Mouse (Mus musculus) stomach, embryonic 14.5 days (tissue): Measurements from ENCODE around the gene Crtam. TPM values are rescaled to one million over a fixed set of nuclear protein-coding genes. Genes with fewer than 3 reads are reported as not detected.
A peak's percentile ranks its signal among the peaks of the same experiment; 100 is the strongest.

ENCODE experiments used
- ATAC-seq: fragments of 200-750 bp; cut with Nextera tagmentation; 2 replicates; pipeline ENCODE4 v1.8.0; 2017; ENCODE audit warnings: low read depth, moderate TSS enrichment; ENCODE audit not compliant: insufficient number of reproducible peaks, insufficient read depth, low FRiP score
- H3K27ac ChIP-seq: fragments of 300-500 bp; sonication (generic); 2 replicates; pipeline ENCODE4 v1.5.1; 2014; ENCODE audit warnings: mild to moderate bottlenecking, low read length, moderate library complexity, mixed read lengths
- H3K27me3 ChIP-seq: fragments of 300-500 bp; sonication (generic); 2 replicates; pipeline ENCODE4 v1.6.1; 2014; ENCODE audit warnings: low read length, control low read depth, mixed read lengths; ENCODE audit not compliant: control insufficient read depth, insufficient read depth
- H3K36me3 ChIP-seq: fragments of 300-500 bp; sonication (generic); 2 replicates; pipeline ENCODE4 v1.6.1; 2014; ENCODE audit warnings: mild to moderate bottlenecking, control low read depth, low read length, moderate library complexity, mixed read lengths; ENCODE audit not compliant: control insufficient read depth, insufficient read depth
- H3K4me1 ChIP-seq: fragments of 300-500 bp; sonication (generic); 2 replicates; pipeline ENCODE4 v1.6.1; 2014; ENCODE audit warnings: low read length, control low read depth, mixed read lengths; ENCODE audit not compliant: control insufficient read depth, insufficient read depth
- H3K4me2 ChIP-seq: fragments of 300-500 bp; sonication (generic); replicated peaks from 2 replicates; pipeline ENCODE4 v1.6.1; 2014; ENCODE audit warnings: low read depth, low read length, control low read depth
- H3K4me3 ChIP-seq: fragments of 300-500 bp; sonication (generic); 2 replicates; pipeline ENCODE4 v1.5.1; 2014; ENCODE audit warnings: low read depth, low read length, control low read depth
- H3K9ac ChIP-seq: fragments of 300-500 bp; sonication (generic); replicated peaks from 2 replicates; pipeline ENCODE4 v1.6.1; 2014; ENCODE audit warnings: low read depth, mild to moderate bottlenecking, control low read depth, low read length, moderate library complexity, mixed read lengths
- H3K9me3 ChIP-seq: fragments of 300-500 bp; sonication (generic); 2 replicates; pipeline ENCODE4 v1.6.1; 2016; ENCODE audit warnings: low read depth, low read length, control low read depth; ENCODE audit not compliant: control insufficient read depth
- WGBS: fragments of 180-500 bp; shearing (Covaris S2); extraction: QIAGEN DNeasy Blood & Tissue Kit; methylation state at CpG from one replicate; pipeline ENCODE4 v1.1.7; 2014; 5-methylcytosine and 5-hydroxymethylcytosine counted together
- polyA plus RNA-seq: library from polyadenylated mRNA; unstranded; fragments of >200 nt; fragmentation: Nextera tagmentation; extraction: Ambion mirVana; gene quantifications from 2 replicates; pipeline ENCODE4 v1.2.1, GENCODE M21; 2014

Gene Crtam
- polyA plus RNA-seq, 1 experiment from 2014 or later, result not detected

DNA sequence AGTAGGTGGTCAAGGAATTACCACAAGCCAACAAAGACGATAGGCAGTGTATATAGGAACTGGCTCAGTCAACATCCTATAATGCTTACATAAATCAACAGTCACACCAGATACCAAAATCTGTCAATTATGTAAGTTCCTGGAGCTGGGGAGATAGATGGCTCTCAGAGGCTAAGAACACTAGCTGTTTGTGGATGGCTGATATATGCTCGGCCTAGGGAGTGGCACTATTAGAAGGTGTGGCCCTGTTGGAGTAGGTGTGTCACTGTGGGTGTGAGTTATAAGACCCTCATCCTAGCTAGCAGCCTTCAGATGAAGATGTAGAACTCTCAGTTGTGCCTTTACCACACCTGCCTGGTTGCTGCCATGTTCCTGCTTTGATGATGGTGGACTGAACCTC, 43.2 kb upstream of the Crtam start:
- no peaks in the 10 kb centered on the region for H3K9me3 ChIP-seq
- H3K36me3 ChIP-seq, result no peaks in the 10 kb centered on the region
- WGBS, result 87% methylated on average over 2 of the region's 2 CpGs
- no peaks in the 10 kb centered on the region for H3K4me1 ChIP-seq
- no peak overlapping the region for H3K4me3 ChIP-seq
- H3K27ac ChIP-seq, result no peak overlapping the region
- H3K4me2 ChIP-seq, result no peak overlapping the region
- no peaks in the 10 kb centered on the region for H3K27me3 ChIP-seq
- no peak for ATAC-seq
- no peak overlapping the region for H3K9ac ChIP-seq

DNA sequence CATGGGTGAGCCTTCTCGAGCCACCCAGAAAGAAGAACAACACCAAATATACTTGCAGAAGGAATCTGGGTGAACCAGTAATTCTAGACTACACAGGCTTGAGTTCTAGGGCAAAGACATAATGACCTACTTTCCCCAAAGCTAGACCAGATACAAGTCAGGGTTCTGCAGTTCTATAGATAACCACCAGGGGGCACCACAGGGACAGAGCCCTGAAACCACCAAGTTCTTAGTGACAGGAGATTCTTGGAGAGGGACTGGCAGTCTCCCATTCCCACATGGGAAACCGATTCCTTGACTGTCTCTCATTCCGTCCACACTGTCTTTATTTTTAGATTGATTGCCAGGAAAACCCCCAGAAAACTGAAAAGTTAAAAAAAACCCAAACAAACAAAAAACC, 40.2 kb upstream of the Crtam start:
- H3K4me3 ChIP-seq, result no peak overlapping the region
- H3K4me1 ChIP-seq, result no peaks in the 10 kb centered on the region
- no peaks in the 10 kb centered on the region for H3K9me3 ChIP-seq
- H3K27me3 ChIP-seq, result no peaks in the 10 kb centered on the region
- no peaks in the 10 kb centered on the region for H3K36me3 ChIP-seq
- H3K27ac ChIP-seq, result no peak overlapping the region
- no peak for ATAC-seq
- 10% methylated on average over 3 of the region's 3 CpGs for WGBS
- no peak overlapping the region for H3K4me2 ChIP-seq
- no peak overlapping the region for H3K9ac ChIP-seq

DNA sequence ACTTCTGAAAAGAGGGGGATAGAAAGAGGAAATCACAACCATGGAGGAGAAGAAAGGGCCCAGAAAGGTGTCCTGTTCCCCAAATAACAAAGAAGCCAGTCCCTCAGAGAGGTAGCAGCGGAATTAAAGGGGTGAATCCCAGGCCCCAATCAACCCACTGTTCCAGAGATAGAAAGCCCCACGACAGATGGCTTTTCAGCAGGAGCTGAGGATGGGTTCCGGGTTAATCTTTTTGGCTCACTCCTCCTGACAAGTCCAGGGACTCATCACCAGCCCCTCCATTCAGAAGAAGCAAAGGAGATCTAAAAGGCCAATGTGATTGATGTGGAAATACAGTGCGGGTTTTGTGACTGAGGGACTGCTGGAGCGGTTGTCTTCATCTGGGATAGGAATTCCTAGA, 39.2 kb upstream of the Crtam start:
- Histone ChIP-seq H3K9me3 (no peaks in the 10 kb centered on the region), H3K27ac (no peak overlapping the region), H3K36me3 (no peaks in the 10 kb centered on the region), H3K27me3 (no peaks in the 10 kb centered on the region), H3K4me2 (no peak overlapping the region), H3K9ac (no peak overlapping the region), H3K4me3 (no peak overlapping the region), H3K4me1 (no peaks in the 10 kb centered on the region)
- WGBS, result 78% methylated on average over 5 of the region's 5 CpGs
- no peak for ATAC-seq

DNA sequence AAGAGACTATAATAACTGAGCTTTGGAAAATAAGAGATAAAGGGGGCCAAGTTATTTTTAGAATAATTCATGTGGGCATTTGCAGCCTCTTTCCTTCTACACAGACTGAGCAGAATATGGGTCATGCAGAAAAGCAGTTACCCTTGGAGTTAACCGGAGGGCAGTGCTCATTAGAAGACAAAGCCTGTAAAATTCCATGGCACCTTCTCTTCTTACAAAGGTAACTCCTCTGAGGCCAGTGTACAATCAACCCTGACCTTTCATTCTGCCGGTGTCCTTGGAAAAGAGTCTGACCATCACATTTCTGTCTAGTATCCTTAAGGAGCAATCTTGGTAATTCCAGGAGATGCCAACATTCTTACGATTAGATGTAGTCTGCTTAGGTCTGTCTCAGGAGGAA, 37.0 kb upstream of the Crtam start:
- H3K9me3 ChIP-seq, result no peaks in the 10 kb centered on the region
- H3K4me3 ChIP-seq, result no peak overlapping the region
- no peak overlapping the region for H3K27ac ChIP-seq
- no peak overlapping the region for H3K4me2 ChIP-seq
- no peaks in the 10 kb centered on the region for H3K36me3 ChIP-seq
- ATAC-seq, result no peak
- H3K27me3 ChIP-seq, result no peaks in the 10 kb centered on the region
- no peak overlapping the region for H3K9ac ChIP-seq
- 81% methylated on average over 3 of the region's 3 CpGs for whole genome bisulfite sequencing
- H3K4me1 ChIP-seq, result no peaks in the 10 kb centered on the region

- H3K4me3 ChIP-seq, result no peak overlapping the region
- H3K36me3 ChIP-seq, result no peaks in the 10 kb centered on the region
- H3K9me3 ChIP-seq, result no peaks in the 10 kb centered on the region
- H3K4me1 ChIP-seq, result no peaks in the 10 kb centered on the region
- H3K9ac ChIP-seq, result no peak overlapping the region
- H3K4me2 ChIP-seq, result no peak overlapping the region
- WGBS, result 58% methylated on average over 9 of the region's 9 CpGs
- no peak overlapping the region for H3K27ac ChIP-seq
- no peaks in the 10 kb centered on the region for H3K27me3 ChIP-seq
- no peak for ATAC-seq
Observed at GRCm38 (mm10) chr9:41038150-41038664, 33.8 kb upstream of the Crtam start.

DNA sequence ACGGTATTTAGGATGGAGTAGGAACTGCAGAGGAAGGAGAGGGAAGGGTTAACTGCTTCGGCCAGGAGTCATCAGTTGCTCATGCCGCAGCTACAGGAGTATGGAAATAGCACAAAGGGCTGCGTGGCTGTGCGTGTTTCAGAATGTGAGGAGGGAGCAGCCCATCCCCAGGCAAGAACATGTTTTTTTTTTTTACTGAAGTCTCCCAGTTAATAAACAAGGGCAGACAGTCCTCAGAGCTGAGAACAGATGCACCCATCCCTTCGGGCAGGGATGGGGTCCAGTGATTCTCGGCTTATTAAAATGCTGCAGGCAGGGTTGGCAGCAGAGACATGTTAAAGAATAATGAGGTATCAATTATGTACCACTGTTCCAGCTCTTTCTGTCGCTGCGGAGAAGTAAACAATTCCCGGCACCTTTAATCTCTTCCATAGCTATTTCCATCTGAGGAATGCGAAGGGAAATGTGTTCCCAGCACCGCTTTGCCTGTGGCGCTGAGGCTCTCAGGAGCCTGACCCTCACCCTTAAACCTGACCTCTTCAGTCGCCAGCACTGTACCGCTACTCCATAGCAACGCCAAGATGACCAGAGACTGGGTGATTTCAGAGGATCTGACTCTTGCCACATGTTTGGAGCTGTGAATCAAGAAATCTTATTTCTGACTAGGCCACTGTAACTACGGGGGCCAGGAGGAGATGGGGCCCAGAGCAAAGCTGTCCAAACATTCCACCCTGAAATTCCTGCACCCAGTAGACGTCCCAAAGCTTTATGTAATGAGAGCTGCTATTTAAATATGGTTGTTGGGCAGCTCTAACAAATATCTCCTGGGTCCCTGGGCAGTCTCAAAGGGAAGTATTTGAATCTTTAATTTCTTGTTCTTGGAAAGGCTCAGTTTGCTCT, 27.4 kb upstream of the Crtam start:
- no peak for ATAC-seq

DNA sequence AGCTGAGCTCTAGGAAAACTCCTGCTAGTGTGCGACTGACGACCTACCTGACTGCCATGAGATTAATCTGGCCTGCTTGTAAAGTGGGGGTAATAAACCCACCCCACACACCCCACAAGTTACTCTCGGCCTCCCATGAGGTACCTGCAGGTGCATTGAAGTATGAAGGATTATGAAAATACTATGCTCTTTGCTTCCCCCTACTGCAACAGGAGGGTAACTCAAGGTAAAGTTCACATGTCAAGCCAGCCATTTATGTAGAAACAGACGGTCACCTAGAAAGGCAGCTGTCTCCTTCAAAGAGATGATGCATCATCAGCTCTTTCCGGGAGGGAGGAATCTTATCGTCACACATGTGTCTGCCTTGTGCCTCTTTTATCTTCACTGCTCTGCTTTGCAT, 25.4 kb upstream of the Crtam start:
- Histone ChIP-seq H3K4me2 (no peak overlapping the region), H3K9me3 (no peaks in the 10 kb centered on the region), H3K9ac (no peak overlapping the region), H3K4me3 (no peak overlapping the region), H3K27ac (no peak overlapping the region), H3K36me3 (no peaks in the 10 kb centered on the region), H3K4me1 (peaks cover 9% of the 10 kb centered on the region; the same call in 1 of the 2 replicates), H3K27me3 (no peaks in the 10 kb centered on the region)
- no peak for ATAC-seq
- WGBS, result 71% methylated on average over 6 of the region's 6 CpGs

More for the DNA sequence above, 27.4 kb upstream of the Crtam start:
- no peaks in the 10 kb centered on the region for H3K9me3 ChIP-seq
- H3K27ac ChIP-seq, result no peak overlapping the region
- peaks cover 9% of the 10 kb centered on the region; the same call in 1 of the 2 replicates for H3K4me1 ChIP-seq
- no peaks in the 10 kb centered on the region for H3K27me3 ChIP-seq
- H3K36me3 ChIP-seq, result no peaks in the 10 kb centered on the region
- no peak overlapping the region for H3K9ac ChIP-seq
- H3K4me2 ChIP-seq, result peak overlapping the region; percentile 20
- H3K4me3 ChIP-seq, result no peak overlapping the region
- 14% methylated on average over 18 of the region's 18 CpGs for WGBS

DNA sequence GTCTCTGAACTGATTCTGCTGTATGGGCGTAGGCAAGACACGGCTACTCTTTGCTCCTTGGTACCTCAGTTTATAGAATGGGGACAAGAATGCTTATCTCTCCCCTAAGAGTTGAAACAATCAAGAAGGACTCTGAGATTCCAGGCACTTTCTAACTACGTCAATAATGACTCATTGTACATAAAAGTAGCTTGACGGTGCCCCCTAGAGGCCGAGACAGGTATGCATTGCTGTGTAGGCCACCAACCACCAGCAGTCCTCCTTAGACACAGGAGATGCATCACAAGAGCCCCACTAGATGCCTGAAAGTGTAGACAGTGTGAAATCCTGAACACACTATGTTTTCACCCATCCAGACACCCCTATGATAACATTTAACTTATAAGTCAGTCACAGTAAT, 24.0 kb upstream of the Crtam start:
- Histone ChIP-seq H3K27me3 (no peaks in the 10 kb centered on the region), H3K36me3 (no peaks in the 10 kb centered on the region), H3K9ac (no peak overlapping the region), H3K4me2 (no peak overlapping the region), H3K27ac (no peak overlapping the region), H3K9me3 (no peaks in the 10 kb centered on the region), H3K4me1 (peaks cover 9% of the 10 kb centered on the region; the same call in 1 of the 2 replicates), H3K4me3 (no peak overlapping the region)
- WGBS, result 46% methylated on average over 5 of the region's 5 CpGs
- ATAC-seq, result no peak
